Mouse (Mus musculus): ENCODE measurements around the gene Lhx8.
A peak's percentile ranks its signal among the peaks of the same experiment; 100 is the strongest.

Lhx8 gene

DNA sequence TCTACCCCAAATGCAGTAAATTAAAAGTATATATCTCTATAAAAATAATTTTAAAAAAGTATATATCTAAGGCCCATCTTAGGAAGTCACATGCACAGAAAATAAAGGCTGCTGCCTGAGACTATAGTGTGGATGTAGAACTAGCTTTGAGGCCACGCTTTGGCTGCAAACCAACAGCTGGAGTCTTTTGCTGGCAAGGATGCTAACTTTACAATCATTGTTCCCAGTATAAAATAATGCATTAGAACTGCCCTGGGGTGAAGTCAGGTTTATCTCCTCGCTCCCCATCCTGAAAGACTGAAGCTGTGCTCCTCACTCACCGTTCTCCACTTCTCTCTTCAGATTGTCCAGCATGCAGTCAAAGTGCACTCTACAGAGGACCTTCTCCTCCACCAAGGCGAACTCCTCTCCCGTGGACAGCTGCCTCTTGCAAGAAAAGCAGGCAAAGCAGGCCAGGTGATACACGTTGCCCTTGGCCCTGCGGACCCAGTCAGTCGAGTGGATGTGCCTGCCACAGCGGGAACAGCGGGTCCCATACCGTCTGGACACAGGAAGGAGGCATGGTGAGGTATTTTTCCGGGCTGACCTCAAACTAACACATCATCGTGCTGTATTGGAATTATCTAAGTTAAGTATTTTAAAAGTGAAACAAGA, 8.4 kb downstream of the Lhx8 start:
- no peak for DNase-seq (ENCODE audit: low spot score)

DNA sequence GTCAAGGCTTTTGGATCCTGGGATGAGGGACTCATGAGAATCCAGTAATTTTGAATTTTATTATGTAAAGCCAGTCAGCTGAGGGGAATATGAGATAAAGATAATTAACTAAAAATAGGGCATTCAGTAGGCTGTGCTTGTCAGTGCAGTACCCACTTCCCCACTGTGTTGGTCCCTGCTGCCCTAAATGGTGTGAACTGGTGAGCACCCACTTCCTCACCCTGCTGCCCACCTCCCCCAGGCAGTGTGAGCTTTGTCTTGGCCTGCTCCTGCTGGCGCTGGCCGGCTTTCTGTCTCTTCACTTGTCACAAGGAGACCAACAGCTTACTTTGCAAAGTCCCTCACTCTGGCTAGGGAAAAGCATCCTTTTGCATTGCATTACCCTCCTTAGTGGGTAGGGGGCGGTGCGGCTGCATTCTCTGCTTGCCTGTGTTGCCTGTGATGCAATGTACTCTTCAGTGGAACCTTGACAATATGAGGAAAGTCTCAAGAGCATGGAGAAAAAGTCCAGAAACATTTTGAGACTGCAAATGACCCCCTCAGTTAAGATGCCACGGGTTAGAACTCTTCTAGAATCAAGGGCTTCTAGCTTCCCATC, 12.7 kb downstream of the Lhx8 start:
- no peak for DNase-seq (ENCODE audit: low spot score)

DNA sequence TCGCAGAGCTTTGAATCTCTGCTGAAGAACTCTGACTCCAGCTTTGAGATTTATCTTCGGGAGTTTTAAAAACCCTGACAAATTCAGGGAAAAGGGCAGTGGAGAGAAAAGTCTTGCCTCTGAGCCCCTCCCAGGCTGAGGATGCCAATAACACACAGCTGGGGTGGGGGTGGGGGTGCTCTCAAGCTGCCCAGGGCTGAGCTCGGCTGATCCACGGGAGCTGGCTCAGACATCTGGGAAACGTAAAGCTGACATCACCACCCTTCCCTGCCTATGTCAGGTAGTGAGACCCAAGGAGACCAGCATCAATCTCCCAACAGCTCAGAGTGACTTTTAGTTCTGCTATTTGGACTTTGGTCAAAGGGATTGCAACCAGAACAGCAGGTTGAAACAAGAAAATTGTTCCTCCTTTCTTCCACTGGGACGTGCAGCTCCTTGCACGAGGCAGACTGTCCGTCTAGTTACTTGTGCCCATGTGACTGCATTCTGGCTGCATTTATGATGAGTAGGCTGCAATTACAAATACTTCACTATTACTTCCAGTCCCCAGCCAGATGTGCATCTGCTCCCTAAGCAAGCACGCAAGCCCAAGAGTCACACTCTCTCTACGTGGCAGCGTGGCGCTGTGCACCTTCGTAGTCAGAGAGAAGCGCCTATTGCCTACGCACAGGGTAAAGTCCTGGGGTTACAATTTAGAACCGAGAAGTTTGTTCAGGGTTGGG, 25.1 kb downstream of the Lhx8 start:
- DNase-seq (ENCODE audit: low spot score), result no peak

DNA sequence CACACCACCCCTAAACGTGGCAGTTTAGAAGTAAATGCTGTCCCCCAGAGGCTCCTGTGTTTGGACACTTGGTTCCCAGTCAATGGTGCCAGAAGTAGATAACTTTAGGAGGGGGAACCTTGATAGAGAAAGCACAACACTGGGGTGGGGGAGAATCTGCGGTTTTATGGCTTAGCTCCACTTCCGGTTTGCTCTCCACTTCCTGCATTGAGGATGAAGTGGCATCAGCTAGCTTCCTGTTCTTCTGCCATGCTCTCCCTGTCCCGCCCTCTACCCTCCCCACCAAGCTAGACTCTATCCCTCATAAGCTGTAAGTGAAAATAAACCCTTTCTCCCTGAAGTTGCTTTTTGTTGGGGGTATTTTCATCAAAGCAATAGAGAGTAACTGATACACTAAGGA, 29.4 kb downstream of the Lhx8 start:
- DNase-seq (ENCODE audit: low spot score), result no peak

DNA sequence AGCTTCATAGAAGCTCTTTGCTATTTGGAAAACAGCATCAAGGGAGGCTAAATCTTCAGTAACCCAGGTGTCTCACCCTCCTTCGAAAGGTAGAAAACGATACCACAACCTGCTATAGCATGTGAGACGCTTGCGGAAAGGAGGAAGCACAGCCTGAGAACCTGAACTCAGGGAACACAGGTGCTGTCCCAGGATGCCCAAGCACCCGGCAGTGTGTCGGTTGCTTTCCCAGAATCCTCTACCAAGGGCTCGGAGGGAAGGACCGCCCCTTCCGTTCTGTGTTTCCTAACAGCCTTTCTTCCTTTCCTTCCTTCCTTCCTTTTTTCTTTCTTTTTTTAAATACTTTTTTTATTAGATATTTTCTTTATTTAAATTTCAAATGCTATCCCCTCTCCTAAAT, 30.5 kb downstream of the Lhx8 start:
- no peak for DNase-seq (ENCODE audit: low spot score)

DNA sequence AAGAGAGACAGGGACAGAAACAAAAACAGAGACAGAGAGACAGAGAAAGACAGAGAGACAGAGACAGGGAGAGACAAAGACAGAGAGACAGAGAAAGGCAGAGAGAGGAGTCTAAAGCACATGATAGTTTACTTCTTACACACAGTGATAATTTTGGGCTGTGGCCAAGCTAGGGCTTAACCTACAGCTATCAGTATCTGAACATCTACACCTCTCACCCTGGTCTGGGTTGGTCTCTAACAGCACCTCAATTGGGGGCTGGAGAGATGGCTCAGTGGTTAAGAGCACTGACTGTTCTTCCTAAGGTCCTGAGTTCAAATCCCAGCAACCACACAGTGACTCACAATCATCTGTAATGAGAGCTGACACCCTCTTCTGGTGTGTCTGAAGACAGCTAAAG, 32.0 kb downstream of the Lhx8 start:
- DNase-seq (ENCODE audit: low spot score), result no peak

DNA sequence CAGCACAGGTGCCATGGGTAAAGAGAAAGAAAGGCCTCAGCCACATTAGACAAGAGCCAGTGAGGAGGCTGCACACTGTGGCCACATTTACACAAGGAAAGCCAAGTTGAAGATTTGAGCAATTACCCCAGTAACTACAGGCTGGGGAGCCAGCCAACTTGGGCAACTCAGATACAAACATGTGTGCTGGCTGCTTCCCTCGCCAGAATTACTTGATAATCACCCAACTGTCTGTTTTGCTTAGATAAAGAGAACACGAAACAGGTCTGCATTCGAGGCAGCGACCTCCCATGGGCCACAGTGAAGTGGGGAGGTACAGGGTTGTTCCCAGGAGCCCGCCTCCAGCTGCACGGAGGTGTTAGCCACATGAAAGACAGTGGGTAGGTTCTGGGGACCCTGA, 33.0 kb downstream of the Lhx8 start:
- DNase-seq (ENCODE audit: low spot score), result no peak

DNA sequence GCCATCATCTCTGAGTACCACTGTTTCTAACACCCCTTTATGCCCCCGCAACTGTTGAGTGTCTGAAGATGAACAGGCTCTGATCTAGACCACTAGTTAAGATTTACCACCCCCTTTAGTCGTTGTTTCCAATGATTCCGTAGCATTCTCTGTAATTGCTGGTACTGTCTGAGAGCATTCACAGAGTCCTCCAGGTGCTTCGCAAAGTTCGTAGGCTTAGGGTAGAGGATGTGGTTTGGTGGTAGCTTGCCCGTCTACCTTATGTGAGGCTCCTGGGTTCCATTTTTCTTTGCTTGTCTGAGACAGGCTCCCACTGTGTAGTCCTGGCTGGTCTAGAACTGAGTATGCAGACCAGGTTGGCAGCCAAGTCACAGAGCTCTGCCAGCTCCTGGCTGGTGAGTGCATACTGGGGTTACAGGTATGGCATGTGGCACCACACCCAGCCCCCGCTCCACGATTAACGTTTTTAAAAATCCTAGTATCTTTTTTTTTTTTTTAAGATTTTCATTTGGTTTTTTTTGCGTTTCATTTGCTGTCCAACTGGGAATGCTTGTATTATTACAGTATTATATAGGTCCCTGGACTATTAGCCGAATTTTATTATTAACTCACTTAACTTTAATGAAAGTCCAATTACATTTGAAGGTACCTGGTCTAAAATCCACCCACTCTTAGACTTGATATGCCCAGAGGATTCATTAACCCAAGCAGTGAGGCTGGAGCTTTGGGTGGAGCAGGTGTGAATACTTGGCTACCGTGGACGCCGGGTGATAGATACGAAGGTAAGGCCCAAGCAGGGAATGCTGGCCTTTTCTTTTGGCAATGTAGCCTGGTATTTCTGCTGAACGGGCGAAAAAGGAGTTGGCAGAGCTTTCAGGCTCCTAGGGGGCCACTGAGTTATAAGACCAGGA, 35.3 kb downstream of the Lhx8 start:
- no peak for DNase-seq (ENCODE audit: low spot score)

DNA sequence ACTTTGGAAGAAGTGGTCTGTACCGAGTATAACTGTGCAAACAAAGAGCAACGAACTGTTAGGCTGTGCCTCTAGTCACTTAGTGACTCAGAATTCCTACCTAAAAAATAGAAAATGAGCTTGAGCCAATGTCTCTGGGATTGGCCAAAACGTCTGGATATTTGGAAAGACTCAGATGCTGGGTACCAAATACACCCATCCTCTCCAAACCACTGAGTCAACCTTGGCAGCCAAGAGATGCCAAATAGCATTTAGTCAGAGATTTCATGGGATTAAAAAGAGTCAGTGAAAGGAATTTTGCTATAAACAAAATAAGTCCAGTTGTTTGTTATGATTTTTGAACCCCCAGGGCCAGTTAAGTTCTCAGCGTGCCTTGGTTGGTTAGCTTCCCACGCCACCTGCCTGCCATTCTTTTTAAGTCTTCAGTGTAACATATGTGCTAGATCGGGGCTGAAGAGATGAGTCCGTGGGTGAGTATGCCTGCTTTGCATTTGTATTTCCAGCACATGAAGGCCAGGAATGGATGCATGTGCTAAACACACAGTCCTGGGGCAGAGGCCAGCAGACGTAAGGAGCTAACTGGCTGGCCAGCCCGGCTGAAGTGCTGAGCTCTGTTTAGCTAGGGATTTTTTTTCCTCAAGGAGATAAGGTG, 36.5 kb downstream of the Lhx8 start:
- DNase-seq (ENCODE audit: low spot score), result no peak

DNA sequence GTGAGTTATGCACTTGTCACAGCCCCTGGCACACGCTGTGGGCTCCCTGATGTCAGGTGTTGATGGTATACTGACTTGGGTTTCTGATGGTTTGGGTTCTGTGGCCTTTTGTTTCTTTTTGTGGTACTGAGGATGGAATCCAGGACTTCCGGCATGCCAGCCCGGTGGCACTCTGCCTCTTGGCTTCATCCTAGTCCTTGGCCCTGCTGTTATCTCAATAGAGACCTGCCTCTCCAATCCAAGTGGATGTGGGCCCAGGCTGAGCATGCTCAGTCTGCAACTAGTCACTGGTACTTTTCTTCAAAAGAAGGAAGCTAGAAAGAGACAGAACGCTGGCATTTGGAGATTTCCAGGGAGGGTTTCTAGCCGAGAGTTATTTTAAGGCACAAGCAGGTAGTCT, 38.3 kb downstream of the Lhx8 start:
- DNase-seq (ENCODE audit: low spot score), result no peak

DNA sequence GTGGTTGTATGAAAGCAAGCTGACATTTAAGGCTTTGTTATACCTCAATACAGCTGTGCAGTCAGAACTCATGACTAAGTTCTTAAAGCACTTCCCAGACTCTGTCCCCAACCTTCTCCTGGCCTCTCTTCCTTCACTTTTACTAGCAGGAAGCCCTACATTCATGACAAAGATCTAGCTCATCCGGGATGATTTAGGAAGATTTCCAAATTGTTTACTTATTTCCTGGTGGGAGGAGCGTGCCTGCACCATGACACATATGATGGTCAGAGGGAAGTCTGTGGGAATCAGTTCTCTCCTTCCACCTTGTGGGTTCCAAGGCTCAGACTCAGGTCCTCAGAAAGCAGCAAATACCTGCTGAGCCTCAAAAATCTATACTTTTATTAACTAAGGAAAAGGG, 40.1 kb downstream of the Lhx8 start:
- no peak for DNase-seq (ENCODE audit: low spot score)

DNA sequence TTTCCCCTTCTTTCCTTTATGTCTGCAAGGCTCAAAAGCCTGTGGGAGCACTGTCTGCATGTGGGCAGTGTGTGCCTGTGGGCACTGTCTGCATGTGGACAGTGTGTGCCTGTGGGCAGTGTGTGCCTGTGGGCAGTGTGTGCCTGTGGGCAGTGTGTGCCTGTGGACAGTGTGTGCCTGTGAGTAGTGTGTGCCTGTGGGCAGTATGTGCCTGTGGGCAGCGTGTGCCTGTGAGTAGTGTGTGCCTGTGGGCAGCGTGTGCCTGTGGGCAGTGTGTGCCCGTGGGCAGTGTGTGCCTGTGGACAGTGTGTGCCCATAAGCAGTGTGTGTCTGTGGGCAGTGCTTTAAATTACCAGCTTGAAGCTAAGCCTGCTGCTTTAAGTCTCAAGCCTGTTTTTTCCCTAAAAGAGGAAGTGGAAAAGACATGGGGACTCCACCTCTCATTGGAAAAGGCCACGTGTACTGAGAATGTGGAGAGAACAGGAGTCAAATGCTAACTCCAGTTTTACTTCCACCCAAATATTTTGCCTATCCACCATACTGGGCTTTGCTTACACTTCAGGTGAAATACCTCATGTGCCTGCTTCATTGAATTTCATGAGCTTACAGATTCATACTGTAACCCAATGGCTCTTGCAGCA, 41.9 kb downstream of the Lhx8 start:
- DNase-seq (ENCODE audit: low spot score), result no peak

DNA sequence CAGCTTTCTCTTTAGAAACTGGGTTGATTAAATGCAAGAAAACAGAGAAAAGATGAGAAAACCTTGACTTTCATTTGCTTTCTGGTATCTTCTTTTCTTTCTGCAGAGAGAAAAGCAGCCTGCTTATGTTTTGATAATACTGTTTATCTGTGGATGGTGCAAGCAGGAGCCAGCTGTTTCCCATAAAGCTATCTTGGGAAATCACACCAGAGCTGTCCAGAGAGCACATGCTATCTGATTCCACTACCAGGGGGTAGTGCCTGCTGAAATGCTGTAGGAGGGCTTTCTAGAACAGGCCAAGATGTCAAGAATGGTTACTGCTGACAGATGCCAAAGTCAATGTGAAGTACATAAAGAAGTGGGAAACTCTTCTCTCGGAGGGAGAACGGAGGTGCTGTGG, 43.2 kb downstream of the Lhx8 start:
- no peak for DNase-seq (ENCODE audit: low spot score)

DNA sequence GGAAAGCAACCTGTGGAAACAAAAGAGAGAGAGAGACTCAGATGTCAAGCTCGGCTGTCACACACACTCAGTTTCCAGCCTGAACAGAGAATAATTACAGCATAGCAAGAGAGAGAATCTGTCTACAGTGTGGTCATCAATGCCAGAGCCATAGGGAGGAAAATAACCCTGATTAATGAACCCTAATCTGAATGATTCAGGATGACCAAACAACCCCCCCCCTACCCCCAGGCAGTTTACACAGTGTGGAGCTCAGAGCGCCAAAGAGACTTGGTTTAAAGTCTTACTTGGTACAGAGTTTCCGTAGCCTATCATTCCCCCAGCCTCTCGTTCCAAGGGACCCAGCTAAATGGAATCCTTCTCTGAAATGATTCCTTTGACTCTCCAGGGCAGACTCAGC, 45.1 kb downstream of the Lhx8 start:
- DNase-seq (ENCODE audit: low spot score), result no peak

DNA sequence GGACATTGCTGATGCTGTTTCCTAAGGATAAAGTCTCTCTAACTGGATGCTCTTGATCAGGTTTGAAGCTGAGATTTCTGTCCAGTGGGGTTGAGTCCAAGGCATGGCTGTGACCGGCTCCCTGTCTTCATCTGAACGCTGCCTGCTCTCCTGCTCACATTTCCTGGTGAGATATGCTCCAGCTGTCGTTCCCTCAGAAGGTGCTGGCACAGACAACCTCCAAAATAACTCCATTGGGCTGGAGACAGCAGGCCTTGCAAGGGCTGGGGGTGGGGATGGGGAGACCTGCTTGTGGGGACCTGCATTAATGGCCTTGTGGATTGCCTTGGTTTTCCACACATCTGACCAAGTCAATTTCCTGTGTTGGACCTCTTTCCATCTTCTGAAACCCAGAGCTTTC, 46.2 kb downstream of the Lhx8 start:
- DNase-seq (ENCODE audit: low spot score), result no peak

DNA sequence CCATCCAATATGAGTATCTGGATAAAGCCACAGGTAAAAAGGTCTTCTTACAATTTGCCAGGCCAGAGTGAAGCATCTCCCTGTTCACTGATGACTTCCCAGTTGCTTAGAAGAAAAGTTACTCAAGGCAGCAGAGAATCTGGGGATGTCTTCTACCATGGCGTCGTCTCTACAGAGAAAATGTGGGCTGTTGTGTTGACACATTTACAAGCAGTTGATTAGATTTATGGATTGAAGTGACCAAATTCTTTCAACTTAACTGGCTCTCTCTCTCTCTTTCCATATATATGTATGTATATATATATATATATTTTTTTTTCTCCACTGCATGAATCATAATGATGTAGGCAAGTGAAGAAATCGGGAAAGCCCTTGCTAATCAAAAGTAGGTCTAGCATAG, 55.8 kb downstream of the Lhx8 start:
- DNase-seq (ENCODE audit: low spot score), result no peak

DNA sequence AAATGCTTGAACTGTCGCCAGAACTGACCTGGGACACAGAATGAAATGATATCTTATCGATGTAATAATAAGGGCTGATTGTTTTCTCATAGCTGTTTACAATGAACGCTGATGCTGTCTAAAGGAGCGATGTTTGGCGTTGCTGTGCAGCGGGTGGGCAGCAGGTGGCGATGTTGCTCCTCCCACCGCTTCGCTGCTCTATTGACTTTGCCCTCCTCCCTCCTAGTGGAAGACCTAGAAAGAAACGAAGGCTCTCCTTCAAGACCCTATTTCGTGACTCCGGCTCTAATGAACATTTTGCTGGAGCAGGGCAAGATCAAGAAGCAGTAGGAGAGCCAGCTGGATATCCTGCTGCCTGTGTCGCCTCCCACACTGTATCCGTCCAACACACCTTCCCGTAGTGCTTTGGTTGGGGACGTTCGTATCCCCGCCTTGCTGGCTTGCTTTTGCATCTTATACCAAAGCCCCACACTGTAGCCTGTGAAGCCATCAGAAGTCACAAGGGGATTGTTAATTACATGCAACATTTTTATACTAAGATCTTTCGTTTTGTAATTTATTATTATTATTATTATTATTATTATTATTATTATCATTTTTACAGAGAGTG, 60.6 kb downstream of the Lhx8 start:
- DNase-seq (ENCODE audit: low spot score), result peak; percentile 29

DNA sequence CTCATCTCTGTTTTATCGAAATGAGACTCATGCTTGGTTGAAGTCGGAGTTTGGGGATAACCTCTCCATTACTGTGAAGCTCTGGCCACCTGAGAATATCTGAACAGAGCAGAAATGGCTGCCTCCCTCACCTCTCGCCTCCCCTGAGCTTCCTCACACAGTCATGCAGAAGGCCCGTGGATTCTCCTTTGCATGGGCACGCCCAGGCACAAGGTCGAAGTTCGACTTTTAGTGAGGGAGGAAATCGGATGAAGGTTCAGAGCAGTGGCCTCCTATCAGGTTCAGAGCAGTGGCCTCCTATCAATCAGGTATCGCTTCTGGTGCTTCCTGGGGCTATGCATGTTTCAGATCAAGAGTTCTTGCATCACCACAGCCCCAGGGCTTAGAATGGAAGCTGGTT, 62.1 kb downstream of the Lhx8 start:
- no peak for DNase-seq (ENCODE audit: low spot score)

DNA sequence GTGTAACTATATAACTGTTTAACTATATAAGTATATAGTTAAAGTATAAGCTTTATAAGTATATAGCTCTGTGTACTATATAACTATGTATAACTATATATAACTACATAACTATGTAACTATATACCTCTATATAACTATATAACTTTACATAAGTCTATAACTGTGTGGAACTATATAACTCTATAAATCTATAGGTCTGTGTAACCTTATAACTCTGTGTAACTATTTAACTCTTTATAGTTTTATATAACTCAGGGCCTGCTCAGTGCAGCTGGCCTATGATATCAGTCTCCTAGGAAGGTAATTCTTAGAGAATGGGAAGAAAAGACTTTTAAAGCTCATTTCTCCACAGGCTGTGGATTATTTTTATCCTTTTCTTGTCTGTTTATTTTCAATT, 73.1 kb downstream of the Lhx8 start:
- no peak for DNase-seq (ENCODE audit: low spot score)

Measured in urinary bladder, postnatal 10 days (tissue).